Mouse (Mus musculus) lung, postnatal 25 days (tissue): ENCODE measurements around the gene Srrm1.

ENCODE experiments used
- DNase-seq: peaks from one replicate; pipeline ENCODE4 v3.0.0; 2022; ENCODE audit warnings: low spot score

Srrm1 gene

DNA sequence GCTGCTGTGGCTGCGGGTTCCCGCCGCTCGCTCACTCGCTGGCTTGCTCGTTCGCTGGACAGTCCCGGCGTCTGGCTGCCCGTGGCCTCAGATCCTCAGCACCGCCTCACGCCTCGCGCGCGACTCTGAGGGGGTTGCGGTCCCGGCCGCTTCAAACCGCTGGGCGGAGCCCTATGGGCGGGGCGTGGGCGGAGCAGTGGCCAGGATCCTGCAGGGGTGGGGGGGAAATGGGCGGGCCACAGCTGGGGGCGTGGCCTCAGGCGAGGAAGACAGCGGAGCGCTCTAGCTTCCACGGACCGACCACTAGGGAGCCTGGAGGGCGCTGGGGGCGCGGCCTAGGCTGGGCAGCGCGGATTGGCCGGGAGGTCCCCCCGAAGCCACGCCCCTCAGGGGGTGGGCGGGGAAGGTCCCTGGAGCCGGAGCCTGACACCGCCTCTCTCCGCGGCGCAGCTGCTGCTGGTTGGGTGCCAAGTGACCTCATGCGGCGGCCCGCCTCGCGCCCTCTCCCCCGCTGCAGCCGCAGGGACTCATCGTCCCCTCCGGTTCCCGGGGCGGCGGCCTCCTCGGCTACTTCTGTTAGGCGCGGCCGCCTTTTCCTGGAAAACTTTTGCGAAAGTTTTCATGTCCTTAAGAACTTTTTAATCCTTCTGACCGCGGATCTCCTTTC is 80.3 kb downstream of the Srrm1 start, which contains the start of gene Clic4:
Gene Clic4, minus strand, starts transcription at position 175 of the 667 bp plus-strand sequence.
- peak; percentile 99 for DNase-seq

DNA sequence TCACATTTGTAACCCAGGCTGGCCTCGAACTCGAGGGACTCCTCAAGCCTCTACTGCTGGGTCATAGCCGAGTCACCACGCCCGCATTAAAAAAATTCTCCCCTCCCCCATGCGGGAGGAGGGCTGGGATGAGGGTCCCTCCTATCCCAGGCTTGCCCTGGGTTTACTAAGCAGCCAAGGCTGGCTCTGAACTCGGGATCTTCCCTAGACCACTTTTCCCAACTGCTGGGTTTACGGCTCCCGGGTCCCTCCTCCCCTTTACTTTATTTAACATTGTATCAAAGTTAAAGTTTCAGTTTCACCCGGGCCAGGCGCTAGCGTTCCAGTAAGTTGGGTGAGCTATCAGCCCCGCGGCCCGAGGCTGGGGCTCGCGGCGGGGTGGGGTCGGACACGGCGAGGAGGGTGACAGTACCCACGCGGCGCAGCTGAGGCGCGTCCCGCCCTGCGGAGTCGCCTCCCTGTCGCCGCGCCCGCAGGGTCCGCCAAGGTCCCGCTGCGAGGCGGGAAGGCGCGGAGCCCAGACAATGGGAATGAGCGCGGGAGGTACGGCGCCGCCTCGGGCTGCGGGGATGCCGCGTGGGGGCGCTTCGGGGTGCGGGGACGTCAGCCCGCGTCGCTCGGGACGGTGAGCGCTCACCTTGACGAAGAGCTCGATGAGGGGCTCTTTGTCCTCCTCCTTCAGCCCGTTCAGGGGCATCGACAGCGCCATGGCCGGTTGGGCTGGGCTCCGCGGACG is 81.1 kb downstream of the Srrm1 start:
- DNase-seq, result peak; percentile 79

GRCm38 (mm10) chr4:135271419-135271828 is 81.7 kb downstream of the Srrm1 start:
- no peak for DNase-seq
